Mouse (Mus musculus) thymus, postnatal 0 days (tissue): ENCODE results near the gene Slc11a1. TPM values are rescaled to one million over a fixed set of nuclear protein-coding genes. Genes with fewer than 3 reads are reported as not detected.
"Not testable (repeated sequence)": the region's sequence is repeated elsewhere in the genome, so short reads cannot be mapped to it uniquely, and the experiment has no call there.

Source experiments
- DNase-seq: peaks from one replicate; pipeline ENCODE4 v3.0.0-alpha.2; 2015; ENCODE audit warnings: low spot score
- polyA plus RNA-seq: library from polyadenylated mRNA; unstranded; fragments of >200 nt; fragmentation: Nextera tagmentation; extraction: Ambion mirVana; gene quantifications from 2 replicates; pipeline ENCODE4 v1.2.1, GENCODE M21; 2015

Gene Slc11a1
- polyA plus RNA-seq, 1 experiment from 2014 or later = 6.1 TPM

GRCm38 (mm10) chr1:74387386-74387988, 12.5 kb downstream of the Slc11a1 start:
- no peak for DNase-seq

- DNase-seq = no peak
Measured at GRCm38 (mm10) chr1:74388398-74388920, 13.5 kb downstream of the Slc11a1 start.

GRCm38 (mm10) chr1:74389831-74390286, 14.9 kb downstream of the Slc11a1 start:
- peak; percentile 75 for DNase-seq

- peak; percentile 75 for DNase-seq
Measured at GRCm38 (mm10) chr1:74390287-74390906, 15.4 kb downstream of the Slc11a1 start.

- peak; percentile 95 for DNase-seq
Measured at GRCm38 (mm10) chr1:74390924-74391748, 16.1 kb downstream of the Slc11a1 start, which contains the start of gene Ctdsp1. Gene Ctdsp1, plus strand, starts transcription at chr1:74391509.

- DNase-seq = peak; percentile 69
Measured at GRCm38 (mm10) chr1:74391844-74392441, 16.9 kb downstream of the Slc11a1 start.

GRCm38 (mm10) chr1:74392446-74392994, 17.5 kb downstream of the Slc11a1 start:
- no peak for DNase-seq

GRCm38 (mm10) chr1:74393010-74393409, 18.0 kb downstream of the Slc11a1 start:
- DNase-seq = no peak

- DNase-seq = no peak
Measured at GRCm38 (mm10) chr1:74393697-74394096, 18.7 kb downstream of the Slc11a1 start.

GRCm38 (mm10) chr1:74394311-74394710, 19.3 kb downstream of the Slc11a1 start:
- DNase-seq = no peak

GRCm38 (mm10) chr1:74394858-74395257, 19.9 kb downstream of the Slc11a1 start:
- no peak for DNase-seq

GRCm38 (mm10) chr1:74395290-74395689, 20.3 kb downstream of the Slc11a1 start:
- DNase-seq = no peak

- DNase-seq = not testable (repeated sequence)
Measured at GRCm38 (mm10) chr1:74396456-74397222, 21.6 kb downstream of the Slc11a1 start.

GRCm38 (mm10) chr1:74397268-74397918, 22.4 kb downstream of the Slc11a1 start:
- DNase-seq = peak; percentile 84

GRCm38 (mm10) chr1:74397919-74398451, 23.0 kb downstream of the Slc11a1 start:
- DNase-seq = peak; percentile 77

- DNase-seq = no peak
Measured at GRCm38 (mm10) chr1:74400531-74400930, 25.5 kb downstream of the Slc11a1 start.

GRCm38 (mm10) chr1:74401015-74401702, 26.2 kb downstream of the Slc11a1 start:
- DNase-seq = no peak

GRCm38 (mm10) chr1:74404206-74404605, 29.2 kb downstream of the Slc11a1 start:
- no peak for DNase-seq
